Mouse (Mus musculus) myocyte (in vitro differentiated cells): ENCODE measurements at regions not wholly inside any gene's neighbourhood (a gene's known extent, or its start where the extent isn't known, plus 50 kb on each side); places are given as distances from the start of the nearest gene placed in this dataset.

ENCODE experiments used
- CEBPB ChIP-seq: IDR thresholded peaks from 2 replicates; pipeline ENCODE4 v1.6.1; 2011; ENCODE audit warnings: mild to moderate bottlenecking, moderate library complexity; ENCODE audit not compliant: poor library complexity, insufficient read depth, severe bottlenecking
- E2F4 ChIP-seq: IDR thresholded peaks from one replicate; pipeline ENCODE4 v1.6.1; 2011; ENCODE audit warnings: mild to moderate bottlenecking, control low read depth, moderate library complexity; ENCODE audit not compliant: insufficient read depth
- MAX ChIP-seq: IDR thresholded peaks from one replicate; pipeline ENCODE4 v1.6.1; 2011; ENCODE audit warnings: low read depth, mild to moderate bottlenecking, control low read depth
- MYOG ChIP-seq, 3 experiments: IDR thresholded peaks; one replicate each; pipeline ENCODE4 v1.6.1; 2011; ENCODE audit warnings: control low read depth in 2 of 3, low read depth in 2 of 3, mild to moderate bottlenecking in 2 of 3; ENCODE audit not compliant: insufficient read length in 2 of 3, control insufficient read depth in 1 of 3, insufficient read depth in 1 of 3
- POLR2A ChIP-seq: IDR thresholded peaks from one replicate; pipeline ENCODE4 v1.6.1; 2011; ENCODE audit warnings: low read depth, mild to moderate bottlenecking, control low read depth, moderate library complexity; ENCODE audit not compliant: insufficient read length
- POLR2AphosphoS2 ChIP-seq: IDR thresholded peaks from one replicate; pipeline ENCODE4 v1.6.1; 2011; ENCODE audit warnings: low read depth, control low read depth; ENCODE audit not compliant: insufficient read length
- REST ChIP-seq: IDR thresholded peaks from one replicate; pipeline ENCODE4 v1.6.1; 2011; ENCODE audit warnings: mild to moderate bottlenecking, control low read depth, moderate library complexity; ENCODE audit not compliant: insufficient read depth, insufficient read length
- TCF12 ChIP-seq: IDR thresholded peaks from one replicate; pipeline ENCODE4 v1.6.1; 2011; ENCODE audit warnings: mild to moderate bottlenecking, control low read depth; ENCODE audit not compliant: poor library complexity, insufficient read depth, severe bottlenecking
- USF1 ChIP-seq: IDR thresholded peaks from one replicate; pipeline ENCODE4 v1.6.1; 2011; ENCODE audit warnings: low read depth, mild to moderate bottlenecking, control low read depth, moderate library complexity

- TF ChIP-seq USF1, result no peak
- TF ChIP-seq POLR2A, result no peak
- TF ChIP-seq REST, result no peak
- TF ChIP-seq E2F4, result no peak
- no peak for TF ChIP-seq MAX
- no peak for TF ChIP-seq POLR2AphosphoS2
- TF ChIP-seq MYOG (IDR thresholded peaks at IDR 0.05; ENCODE audit: control insufficient read depth in 1 of 3, insufficient read depth in 1 of 3, insufficient read length in 2 of 3, low read depth in 2 of 3), result no peak
- TF ChIP-seq TCF12, result no peak
- no peak for TF ChIP-seq CEBPB
These were observed 214.0 kb upstream of the Amigo2 start for GRCm38 (mm10) chr15:97461060-97461459.
